Mouse (Mus musculus) olfactory bulb, adult 2 months (tissue): Measurements from ENCODE around the gene Ttc28.

ENCODE experiments used
- CTCF ChIP-seq: fragments of 200-500 bp; IDR thresholded peaks from 2 replicates; pipeline ENCODE4 v1.5.1; 2012; ENCODE audit warnings: low read depth, mild to moderate bottlenecking, low read length, moderate library complexity; ENCODE audit not compliant: insufficient read depth
- POLR2A ChIP-seq: fragments of 200-500 bp; IDR thresholded peaks from 2 replicates; pipeline ENCODE4 v1.6.1; 2012; ENCODE audit warnings: mild to moderate bottlenecking, low read depth, low read length, moderate library complexity; ENCODE audit not compliant: insufficient read depth

DNA sequence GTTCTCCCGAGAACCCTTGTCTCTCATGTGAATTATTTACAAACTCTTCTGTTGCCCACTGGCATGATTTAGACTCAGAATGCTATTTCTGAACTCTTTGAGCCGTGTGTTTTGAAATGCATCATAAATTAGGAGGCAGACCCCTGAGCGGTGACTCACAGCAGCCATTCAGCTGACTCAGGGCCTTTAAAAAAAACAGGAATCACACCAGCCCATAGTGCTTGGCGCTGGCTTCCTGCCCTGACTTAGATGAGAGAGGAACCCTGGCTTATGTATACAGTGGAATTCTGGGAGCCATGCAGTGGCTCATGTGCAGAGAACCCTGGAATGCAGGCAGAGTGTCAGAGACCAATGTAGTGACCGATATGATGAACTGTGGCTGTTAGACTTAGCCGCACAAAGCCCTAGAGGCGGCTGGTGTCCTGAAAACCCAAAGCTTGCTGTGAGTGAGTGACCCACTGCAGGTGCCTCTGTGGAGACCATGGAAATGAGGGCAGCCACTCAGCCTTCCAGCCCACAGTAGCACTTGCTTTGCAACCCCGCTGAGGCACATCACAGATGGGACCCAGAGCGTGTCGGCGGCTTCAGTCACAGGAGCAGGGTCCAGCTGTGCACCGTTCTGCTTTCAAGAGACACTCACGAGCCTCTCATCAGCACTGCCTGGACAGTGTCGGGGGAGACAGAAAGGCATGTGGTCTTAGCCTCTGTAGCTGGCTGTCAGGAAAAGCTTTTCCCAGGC, 348.9 kb downstream of the Ttc28 start:
- TF ChIP-seq POLR2A (no peak), CTCF (no peak)
